ENCODE assay signal across 26 mouse cellular contexts in genomic region chr9:77741452-77741851, GRCm38 (mm10).
"Had no signal": no experiment of that assay in that cellular context is flagged by ENCODE, and none has a peak within 500 bp of the region (broad histone marks: within the 10 kb centered on the region; RNA-seq: fewer than 3 reads in every experiment).

No protein-coding gene starts in this region.

- H3K4me3 ChIP-seq: gastrocnemius, adult 2 months; heart, adult 2 months; hindbrain, embryonic 10.5 days; hindbrain, embryonic 13.5 days; hindbrain, embryonic 15.5 days; kidney, embryonic 15.5 days; layer of hippocampus, adult 2 months; left cerebral cortex, adult 2 months; limb, embryonic 10.5 days; limb, embryonic 12.5 days; liver, embryonic 13.5 days; liver, embryonic 15.5 days had no signal

- H3K9ac ChIP-seq: hindbrain, embryonic 13.5 days; hindbrain, embryonic 15.5 days; kidney, embryonic 15.5 days; limb, embryonic 12.5 days; liver, embryonic 13.5 days; liver, embryonic 15.5 days; liver, postnatal 0 days had no signal

- H3K36me3 ChIP-seq: hindbrain, embryonic 10.5 days; hindbrain, embryonic 13.5 days; hindbrain, embryonic 15.5 days; kidney, embryonic 15.5 days; limb, embryonic 10.5 days; limb, embryonic 12.5 days; liver, embryonic 13.5 days; liver, embryonic 15.5 days had no signal

- H3K4me2 ChIP-seq: hindbrain, embryonic 13.5 days; hindbrain, embryonic 15.5 days; kidney, embryonic 15.5 days; limb, embryonic 12.5 days; liver, embryonic 11.5 days; liver, embryonic 13.5 days; liver, embryonic 15.5 days had no signal

- H3K4me1 ChIP-seq: hindbrain, embryonic 10.5 days; hindbrain, embryonic 13.5 days; hindbrain, embryonic 15.5 days; kidney, embryonic 15.5 days; limb, embryonic 10.5 days; limb, embryonic 12.5 days had no signal

- ATAC-seq: hindbrain, postnatal 0 days; intestine, embryonic 16.5 days; liver, postnatal 0 days had no signal

- DNase-seq: gastrocnemius, adult 2 months; gastrocnemius, postnatal 10 days; gastrocnemius, postnatal 25 days; heart, adult 2 months; heart, postnatal 10 days; heart, postnatal 4 days; kidney, adult 11 months; kidney, adult 8-10 months; kidney, postnatal 25 days; kidney, postnatal 4 days; liver; liver, embryonic 13.5 days; liver, postnatal 0 days had no signal

- H3K27me3 ChIP-seq: hindbrain, embryonic 13.5 days; hindbrain, embryonic 15.5 days; kidney, embryonic 15.5 days; limb, embryonic 12.5 days; liver, embryonic 13.5 days had no signal

- H3K27ac ChIP-seq: gastrocnemius, adult 2 months; heart, adult 2 months; hindbrain, embryonic 10.5 days; hindbrain, embryonic 13.5 days; hindbrain, embryonic 15.5 days; hindbrain, postnatal 0 days; kidney, embryonic 15.5 days; kidney, postnatal 0 days; layer of hippocampus, adult 2 months; left cerebral cortex, adult 2 months; limb, embryonic 10.5 days; limb, embryonic 12.5 days; liver, embryonic 13.5 days; liver, embryonic 15.5 days had no signal

- H3K9me3 ChIP-seq: hindbrain, embryonic 10.5 days; hindbrain, embryonic 13.5 days; hindbrain, embryonic 15.5 days; kidney, embryonic 15.5 days; limb, embryonic 10.5 days; limb, embryonic 12.5 days; liver, embryonic 13.5 days; liver, embryonic 15.5 days had no signal
